Mouse (Mus musculus): Measurements from ENCODE around the gene Dync1li1.
A peak's percentile ranks its signal among the peaks of the same experiment; 100 is the strongest.

DNA sequence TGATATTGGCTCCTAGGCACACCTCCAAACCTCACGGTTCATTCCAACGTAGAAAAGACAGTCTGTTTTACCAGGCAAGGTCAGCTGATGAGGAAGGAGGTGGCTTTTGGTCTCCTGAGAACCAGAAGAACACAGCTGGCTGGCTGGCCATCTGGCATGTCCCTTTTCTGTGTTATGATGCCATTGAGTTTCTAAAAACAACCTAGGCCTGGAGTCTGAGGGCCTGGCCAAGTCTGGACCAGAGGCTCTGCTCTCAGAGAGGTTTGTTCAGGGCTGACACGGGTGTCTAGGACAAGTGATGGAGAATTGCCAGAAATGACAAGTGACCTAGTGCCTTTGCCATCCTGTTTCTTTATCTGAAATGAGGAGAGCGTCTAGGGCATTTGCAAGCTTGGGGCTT, 20.5 kb upstream of the Dync1li1 start:
- TF ChIP-seq ZNF384 (IDR thresholded peaks at IDR 0.05; ENCODE audit: low read depth, low read length) (no peak), CTCF (conservative IDR thresholded peaks at IDR 0.05 in 1 of 2, IDR thresholded peaks at IDR 0.05 in 1 of 2; ENCODE audit: low read depth in 2 of 2, low read length in 2 of 2) (no peak), PAX5 (IDR thresholded peaks at IDR 0.05; ENCODE audit: low read length) (no peak), POLR2A (IDR thresholded peaks at IDR 0.05; ENCODE audit: low read depth, low read length) (no peak), ETS1 (conservative IDR thresholded peaks at IDR 0.05; ENCODE audit: low read depth, low read length) (0 out of 2 replicates have a peak, but pooled peaks have one; percentile 18), HCFC1 (IDR thresholded peaks at IDR 0.05; ENCODE audit: low read depth, low read length) (no peak), JUN (IDR thresholded peaks at IDR 0.05; ENCODE audit: insufficient read depth, low read depth, low read length) (no peak), MAFK (IDR thresholded peaks at IDR 0.05; ENCODE audit: insufficient replicate concordance, low read length) (no peak), KAT2A (IDR thresholded peaks at IDR 0.05; ENCODE audit: insufficient replicate concordance, low read length) (no peak), JUND (conservative IDR thresholded peaks at IDR 0.05; ENCODE audit: low read depth, low read length) (no peak), MEF2A (IDR thresholded peaks at IDR 0.05; ENCODE audit: borderline replicate concordance, low read depth, low read length) (no peak), TCF12 (IDR thresholded peaks at IDR 0.05; ENCODE audit: low read depth, low read length) (no peak), ZMIZ1 (IDR thresholded peaks at IDR 0.05; ENCODE audit: low read depth, low read length) (no peak), ZKSCAN1 (IDR thresholded peaks at IDR 0.05; ENCODE audit: borderline replicate concordance, low read depth, low read length) (no peak)

Measured in CH12.LX (cell line).